Mouse (Mus musculus): ENCODE data around the gene Gabbr2.

Gabbr2 gene

GRCm38 (mm10) chr4:46915476-46915875, 76.2 kb downstream of the Gabbr2 start:
- no peak for DNase-seq

- DNase-seq, result no peak
These were observed 77.1 kb downstream of the Gabbr2 start for GRCm38 (mm10) chr4:46914606-46915005.

- no peak for DNase-seq
These were observed 85.5 kb downstream of the Gabbr2 start for GRCm38 (mm10) chr4:46906036-46906691.

- DNase-seq, result no peak
These were observed 86.5 kb downstream of the Gabbr2 start for GRCm38 (mm10) chr4:46905152-46905551.

- peak; percentile 68 for DNase-seq
These were observed 87.5 kb downstream of the Gabbr2 start for GRCm38 (mm10) chr4:46904129-46904528.

GRCm38 (mm10) chr4:46898546-46898945, 93.1 kb downstream of the Gabbr2 start:
- no peak for DNase-seq

- no peak for DNase-seq
These were observed 93.9 kb downstream of the Gabbr2 start for GRCm38 (mm10) chr4:46897634-46898399.

- DNase-seq, result no peak
These were observed 97.5 kb downstream of the Gabbr2 start for GRCm38 (mm10) chr4:46894144-46894543.

- DNase-seq, result no peak
These were observed 102.5 kb downstream of the Gabbr2 start for GRCm38 (mm10) chr4:46889175-46889574.

GRCm38 (mm10) chr4:46885627-46886383, 105.9 kb downstream of the Gabbr2 start:
- no peak for DNase-seq

- no peak for DNase-seq
These were observed 107.5 kb downstream of the Gabbr2 start for GRCm38 (mm10) chr4:46884132-46884531.

- no peak for DNase-seq
These were observed 108.1 kb downstream of the Gabbr2 start for GRCm38 (mm10) chr4:46883546-46883945.

- DNase-seq, result no peak
These were observed 108.6 kb downstream of the Gabbr2 start for GRCm38 (mm10) chr4:46883047-46883446.

- no peak for DNase-seq
These were observed 110.4 kb downstream of the Gabbr2 start for GRCm38 (mm10) chr4:46881271-46881670.

GRCm38 (mm10) chr4:46879943-46880342, 111.7 kb downstream of the Gabbr2 start:
- no peak for DNase-seq

GRCm38 (mm10) chr4:46872750-46873149, 118.9 kb downstream of the Gabbr2 start:
- DNase-seq, result no peak

- DNase-seq, result no peak
These were observed 121.5 kb downstream of the Gabbr2 start for GRCm38 (mm10) chr4:46870157-46870556.

GRCm38 (mm10) chr4:46869380-46869779, 122.3 kb downstream of the Gabbr2 start:
- DNase-seq, result no peak

GRCm38 (mm10) chr4:46868921-46869320, 122.8 kb downstream of the Gabbr2 start:
- DNase-seq, result no peak

- DNase-seq, result no peak
These were observed 123.5 kb downstream of the Gabbr2 start for GRCm38 (mm10) chr4:46868181-46868580.

GRCm38 (mm10) chr4:46867779-46868178, 123.9 kb downstream of the Gabbr2 start:
- no peak for DNase-seq

GRCm38 (mm10) chr4:46866070-46866469, 125.6 kb downstream of the Gabbr2 start:
- no peak for DNase-seq

GRCm38 (mm10) chr4:46863721-46864120, 128.0 kb downstream of the Gabbr2 start:
- no peak for DNase-seq

- DNase-seq, result no peak
These were observed 129.0 kb downstream of the Gabbr2 start for GRCm38 (mm10) chr4:46862677-46863076.
